Mouse (Mus musculus) heart, embryonic 12.5 days (tissue): ENCODE results near the gene Tmcc3. TPM values are rescaled to one million over a fixed set of nuclear protein-coding genes. Genes with fewer than 3 reads are reported as not detected.

ENCODE experiments used
- ATAC-seq: fragments of 200-750 bp; cut with Nextera tagmentation; 2 replicates; pipeline ENCODE4 v1.8.0; 2017; ENCODE audit warnings: moderate TSS enrichment, moderate library complexity; ENCODE audit not compliant: insufficient number of reproducible peaks, low FRiP score
- H3K27ac ChIP-seq: fragments of 300-500 bp; sonication (generic); 2 replicates; pipeline ENCODE4 v1.5.1; 2016; ENCODE audit warnings: mild to moderate bottlenecking, moderate library complexity; ENCODE audit not compliant: poor library complexity, severe bottlenecking
- H3K27me3 ChIP-seq: fragments of 300-500 bp; sonication (generic); replicated peaks from 2 replicates; pipeline ENCODE4 v1.6.1; 2016; ENCODE audit warnings: mild to moderate bottlenecking, moderate library complexity
- H3K36me3 ChIP-seq: fragments of 300-500 bp; sonication (generic); 2 replicates; pipeline ENCODE4 v1.6.1; 2016; ENCODE audit warnings: mild to moderate bottlenecking, moderate library complexity
- H3K4me1 ChIP-seq: fragments of 300-500 bp; sonication (generic); replicated peaks from 2 replicates; pipeline ENCODE4 v1.6.1; 2016; ENCODE audit warnings: mild to moderate bottlenecking
- H3K4me2 ChIP-seq: fragments of 300-500 bp; sonication (generic); 2 replicates; pipeline ENCODE4 v1.6.1; 2016; ENCODE audit warnings: mild to moderate bottlenecking, moderate library complexity
- H3K4me3 ChIP-seq: fragments of 300-500 bp; sonication (generic); 2 replicates; pipeline ENCODE4 v1.5.1; 2016; ENCODE audit warnings: mild to moderate bottlenecking
- H3K9ac ChIP-seq: fragments of 300-500 bp; sonication (generic); 2 replicates; pipeline ENCODE4 v1.6.1; 2016; ENCODE audit warnings: mild to moderate bottlenecking, moderate library complexity
- H3K9me3 ChIP-seq: fragments of 300-500 bp; sonication (generic); replicated peaks from 2 replicates; pipeline ENCODE4 v1.6.1; 2016; ENCODE audit warnings: mild to moderate bottlenecking, moderate library complexity
- WGBS: fragments of 180-500 bp; shearing (Covaris S2); methylation state at CpG from one replicate; pipeline ENCODE4 v1.1.7; 2016; 5-methylcytosine and 5-hydroxymethylcytosine counted together
- microRNA-seq: library from miRNA; unstranded; fragments of <30 nt; microRNA quantifications from one replicate; pipeline ENCODE4, GENCODE M21; 2017
- polyA plus RNA-seq: library from polyadenylated mRNA; unstranded; fragments of >200 nt; fragmentation: Nextera tagmentation; extraction: Ambion mirVana; gene quantifications from 2 replicates; pipeline ENCODE4 v1.2.1, GENCODE M21; 2016

Tmcc3 gene
- polyA plus RNA-seq, 1 experiment from 2014 or later = 10.2 TPM

DNA sequence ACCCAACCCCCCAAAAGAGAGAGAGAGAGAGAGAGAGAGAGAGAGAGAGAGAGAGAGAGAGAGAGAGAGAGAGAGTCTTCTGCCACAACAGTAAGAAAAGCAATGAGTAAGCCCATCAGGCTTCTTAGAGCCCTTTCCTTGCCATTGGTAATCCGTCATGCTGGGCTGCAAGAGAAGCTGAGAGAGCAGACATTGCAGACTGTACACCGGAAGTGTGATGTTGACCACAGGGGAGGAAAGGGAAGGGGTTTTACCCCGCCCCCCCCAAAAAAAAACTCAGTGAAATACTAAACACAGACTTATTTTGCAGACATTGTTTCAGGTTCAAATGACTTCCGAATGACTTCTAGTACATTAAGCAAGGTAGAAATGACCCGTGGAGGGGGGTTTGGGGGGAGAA is 328.3 kb downstream of the Tmcc3 start:
- 66% methylated on average over 5 of the region's 5 CpGs for WGBS
- Histone ChIP-seq H3K4me2 (no peak overlapping the region), H3K9ac (no peak overlapping the region), H3K27me3 (no peaks in the 10 kb centered on the region), H3K4me1 (0 out of 2 replicates have a peak, but pooled peaks cover 3% of the 10 kb centered on the region), H3K27ac (no peak overlapping the region), H3K4me3 (no peak overlapping the region), H3K36me3 (no peaks in the 10 kb centered on the region), H3K9me3 (no peaks in the 10 kb centered on the region)
- ATAC-seq = no peak

Small RNA genes within 50 kb of the gene (microRNA-seq; reads per million reads assigned to microRNA genes)
- gene Mir7211 = not detected

Other genes starting within 250 kb of the Tmcc3 start
- gene Nr2c1, start 163.9 kb upstream of the Tmcc3 start, polyA plus RNA-seq = 7.1 and 8.7 TPM in 2 replicates
- gene Ndufa12, start 113.2 kb upstream of the Tmcc3 start, polyA plus RNA-seq = 634 and 641 TPM in 2 replicates
- gene Gm4792, start 13.2 kb upstream of the Tmcc3 start, polyA plus RNA-seq = not detected in 2 replicates